Mouse (Mus musculus): ENCODE results near the gene Lcp1.

Gene Lcp1

DNA sequence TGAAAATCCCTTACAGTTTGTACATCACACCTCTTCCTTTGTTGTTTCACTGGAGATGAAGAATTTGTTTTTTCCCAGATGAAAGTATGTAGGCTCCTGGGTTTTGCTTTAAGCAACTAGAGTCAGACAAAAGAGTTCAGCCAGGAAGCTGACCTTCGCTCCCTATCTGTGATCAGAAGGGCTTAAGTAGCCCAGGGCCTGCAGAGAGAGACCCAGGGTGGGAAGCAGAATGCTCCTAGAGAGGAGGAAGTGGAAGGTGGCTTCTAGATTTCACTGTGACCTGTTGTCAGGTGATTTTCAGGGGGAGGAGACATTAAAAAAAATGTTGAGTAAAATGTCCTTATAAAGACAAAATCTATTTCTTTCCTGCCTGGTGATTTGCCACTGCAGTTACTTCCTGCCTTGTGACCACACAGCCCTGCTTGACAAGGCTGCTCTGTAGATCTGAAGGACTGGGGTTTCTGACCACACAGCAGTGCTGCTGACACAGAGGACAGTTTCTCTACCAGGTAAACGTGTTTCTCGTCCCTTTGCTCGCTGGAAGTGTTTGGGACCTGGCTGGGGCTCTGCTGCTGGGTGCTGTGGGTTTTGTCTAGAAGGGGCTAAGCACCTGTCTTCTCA, 45.6 kb downstream of the Lcp1 start:
- peak; percentile 5 for DNase-seq (ENCODE audit: low spot score)

DNA sequence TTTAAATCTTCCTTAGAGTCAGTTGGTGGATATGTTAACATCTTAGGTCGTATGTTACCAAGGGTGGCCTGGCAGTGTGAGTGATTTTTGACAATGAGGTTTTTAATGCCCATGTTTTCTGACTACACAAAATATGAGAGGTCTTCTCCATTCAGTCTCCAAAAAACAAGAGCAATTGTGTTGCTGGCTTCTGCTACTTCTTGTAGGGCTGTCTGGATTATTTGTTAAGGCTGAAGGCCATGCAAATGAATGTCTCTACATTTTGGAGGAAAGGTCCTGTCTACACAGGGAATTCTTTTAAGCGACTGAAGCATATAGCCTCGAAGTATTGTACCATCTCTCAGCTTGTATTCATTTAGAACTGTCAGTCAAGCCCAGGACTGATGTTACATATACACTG, 46.5 kb downstream of the Lcp1 start:
- no peak for DNase-seq (ENCODE audit: low spot score)

GRCm38 (mm10) chr14:75178384-75178793, 47.5 kb downstream of the Lcp1 start:
- no peak for DNase-seq (ENCODE audit: low spot score)

DNA sequence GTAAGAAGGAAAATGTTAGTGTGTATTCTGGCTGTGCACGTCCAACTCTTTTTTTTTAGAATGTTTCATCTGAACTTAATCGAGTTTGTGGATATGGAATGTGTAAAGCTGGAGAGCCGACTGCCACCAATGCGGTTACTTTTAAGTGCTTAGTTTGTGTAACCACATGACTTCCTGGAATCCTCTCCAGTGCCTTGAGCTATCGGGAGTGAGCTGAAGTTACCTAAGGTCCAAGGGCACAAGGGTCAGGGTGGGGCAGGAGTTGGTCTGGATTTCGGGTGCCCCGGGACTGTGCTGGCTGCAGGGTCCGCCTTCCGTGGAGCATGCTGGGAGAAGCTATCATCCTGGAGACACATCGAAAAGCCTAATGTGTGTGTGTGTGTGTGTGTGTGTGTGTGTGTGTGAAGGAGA, 47.9 kb downstream of the Lcp1 start:
- no peak for DNase-seq (ENCODE audit: low spot score)

DNA sequence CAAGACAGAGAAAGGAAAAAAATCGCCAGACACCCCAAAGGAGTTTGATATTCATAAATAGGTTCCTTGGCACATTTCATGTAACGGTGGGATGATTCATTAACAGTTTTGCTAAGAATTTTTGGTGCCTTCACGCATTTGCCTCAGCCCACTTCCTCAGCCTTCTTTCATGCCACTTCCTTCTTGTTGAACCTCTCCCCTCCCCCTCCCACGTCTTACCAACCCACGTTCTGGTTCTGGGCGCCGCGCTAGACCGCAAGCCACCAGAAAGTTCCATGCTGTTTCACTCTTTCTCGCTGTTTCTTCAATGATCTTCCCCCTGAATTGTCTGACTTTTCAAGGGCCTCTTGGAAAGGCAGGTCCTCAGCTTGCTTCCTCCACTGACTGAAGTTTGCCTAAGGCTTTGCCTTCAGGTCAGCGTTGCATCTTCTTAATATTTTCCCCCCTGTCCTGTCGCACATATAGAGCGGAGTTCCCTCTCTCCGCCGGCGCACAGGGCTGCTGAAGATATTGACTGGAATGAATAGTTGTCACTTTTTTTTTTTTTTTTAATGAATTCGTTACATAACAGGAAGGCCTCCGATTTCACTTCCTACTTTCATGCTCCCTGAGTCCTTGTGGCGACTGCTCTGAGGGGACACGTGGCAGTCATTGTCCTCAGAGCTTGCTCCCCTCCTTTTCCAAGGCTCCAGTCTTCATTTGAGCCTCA, 48.5 kb downstream of the Lcp1 start:
- DNase-seq (ENCODE audit: low spot score), result no peak

- DNase-seq (ENCODE audit: low spot score), result no peak
These were observed 49.7 kb downstream of the Lcp1 start for GRCm38 (mm10) chr14:75180551-75180978.

DNA sequence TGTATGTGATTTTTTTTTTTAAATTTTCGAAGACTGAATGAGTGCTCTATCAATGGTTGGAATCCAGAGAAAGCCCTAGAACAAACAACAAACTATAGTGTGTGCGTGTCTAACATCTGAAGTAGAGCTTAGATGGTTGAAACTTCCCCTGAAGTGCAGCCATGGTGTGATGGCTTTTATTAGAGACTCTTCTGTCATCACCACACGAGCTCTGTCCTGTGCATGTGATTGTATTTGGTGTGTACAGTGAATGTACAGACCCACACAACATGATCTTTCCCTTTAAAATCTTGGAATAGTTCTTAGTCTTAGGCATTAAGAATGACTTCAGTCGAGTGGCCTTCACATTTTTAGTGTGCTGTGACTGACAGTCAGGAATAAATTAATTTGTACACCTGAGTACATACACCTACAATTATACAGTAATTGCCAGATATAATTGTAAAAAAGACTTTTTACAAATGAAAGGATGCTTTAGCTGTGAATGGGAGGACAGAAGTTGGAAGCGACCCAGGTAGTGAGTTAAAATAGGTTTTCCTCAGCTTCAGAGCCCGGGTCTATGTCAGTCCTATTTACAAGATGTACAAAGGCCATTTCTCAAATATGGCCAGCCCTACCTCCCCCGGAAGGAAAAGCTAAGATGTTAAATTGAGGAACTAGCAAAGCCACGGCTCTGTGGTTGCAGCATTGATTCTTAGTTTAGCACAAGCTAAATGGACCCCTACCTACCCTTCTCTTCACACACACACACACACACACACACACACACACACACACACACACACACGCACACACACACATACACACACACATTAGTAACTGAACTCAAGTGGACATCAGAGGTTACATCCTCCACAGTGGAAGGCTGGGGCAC, 50.4 kb downstream of the Lcp1 start:
- no peak for DNase-seq (ENCODE audit: low spot score)

DNA sequence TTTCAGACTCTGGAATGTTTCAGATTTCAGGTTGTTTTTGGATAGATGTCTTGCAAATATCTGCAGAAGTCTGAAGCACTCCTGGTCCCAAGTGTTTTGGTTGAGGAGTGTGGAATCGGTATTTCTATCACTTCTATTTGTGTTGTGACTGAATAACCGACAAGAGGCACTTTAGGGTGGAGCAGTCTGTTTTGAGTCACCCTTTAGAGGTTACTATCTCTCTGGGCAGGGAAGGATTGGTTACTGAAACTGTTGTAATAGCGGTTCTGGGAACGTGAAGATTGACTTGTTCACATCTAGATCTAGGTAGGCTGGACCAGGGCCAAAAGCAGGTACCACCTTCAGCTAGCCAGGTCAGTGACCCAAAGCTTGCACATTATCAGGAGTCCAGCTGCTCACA, 51.5 kb downstream of the Lcp1 start:
- DNase-seq (ENCODE audit: low spot score), result no peak

DNA sequence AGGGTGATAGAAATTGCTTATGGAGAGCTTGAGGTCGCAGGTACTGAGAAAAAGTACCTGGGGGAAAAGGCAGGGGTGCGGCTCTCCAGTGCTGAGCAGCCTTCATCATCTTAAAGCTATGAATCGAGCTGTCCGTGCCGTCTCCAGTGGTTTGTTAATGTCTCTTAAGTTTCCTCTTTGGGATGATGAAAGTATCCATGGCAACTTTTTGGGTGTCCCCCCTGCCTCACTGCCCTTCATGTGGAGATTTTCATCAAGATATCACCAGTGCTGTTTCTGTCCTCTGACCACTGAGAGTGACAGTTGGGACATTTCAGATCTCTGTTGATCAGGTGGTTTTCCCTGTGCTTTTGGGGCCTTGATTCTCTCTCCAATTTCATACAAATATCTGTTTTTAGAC, 51.9 kb downstream of the Lcp1 start:
- DNase-seq (ENCODE audit: low spot score), result no peak

DNA sequence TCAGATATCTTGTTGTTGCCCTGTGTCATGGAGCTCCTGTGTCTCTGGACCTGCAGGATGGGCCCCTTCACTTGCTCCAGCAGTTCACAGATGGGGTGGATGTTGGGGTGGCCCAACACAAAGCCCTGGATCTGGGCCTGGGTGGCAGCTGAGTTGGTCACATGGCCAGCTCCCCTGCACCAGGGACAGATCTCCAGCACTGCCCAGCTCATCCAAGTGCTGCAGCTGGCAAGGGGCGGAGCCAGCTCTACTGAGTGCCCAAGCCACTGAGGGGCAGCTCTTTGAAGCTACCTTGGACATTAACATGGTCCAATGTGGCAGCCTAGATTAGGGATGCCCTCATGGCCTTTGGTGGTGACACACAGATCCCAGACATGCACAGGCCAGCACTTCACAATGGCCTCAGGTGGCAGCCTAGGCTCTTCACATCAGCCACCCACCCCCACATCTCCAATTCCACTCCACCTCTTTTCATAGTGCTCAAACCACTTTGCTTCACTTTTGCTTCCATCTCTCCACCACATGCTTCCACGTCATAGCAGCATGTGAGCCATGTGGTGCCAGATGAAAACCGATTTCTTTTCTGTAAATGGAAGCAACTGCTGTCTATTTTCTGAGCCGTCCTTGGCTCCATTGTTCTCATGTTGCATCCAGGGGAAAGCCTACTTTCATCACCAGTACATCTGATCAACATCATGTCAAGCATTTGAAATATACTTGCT, 53.3 kb downstream of the Lcp1 start:
- DNase-seq (ENCODE audit: low spot score), result no peak

DNA sequence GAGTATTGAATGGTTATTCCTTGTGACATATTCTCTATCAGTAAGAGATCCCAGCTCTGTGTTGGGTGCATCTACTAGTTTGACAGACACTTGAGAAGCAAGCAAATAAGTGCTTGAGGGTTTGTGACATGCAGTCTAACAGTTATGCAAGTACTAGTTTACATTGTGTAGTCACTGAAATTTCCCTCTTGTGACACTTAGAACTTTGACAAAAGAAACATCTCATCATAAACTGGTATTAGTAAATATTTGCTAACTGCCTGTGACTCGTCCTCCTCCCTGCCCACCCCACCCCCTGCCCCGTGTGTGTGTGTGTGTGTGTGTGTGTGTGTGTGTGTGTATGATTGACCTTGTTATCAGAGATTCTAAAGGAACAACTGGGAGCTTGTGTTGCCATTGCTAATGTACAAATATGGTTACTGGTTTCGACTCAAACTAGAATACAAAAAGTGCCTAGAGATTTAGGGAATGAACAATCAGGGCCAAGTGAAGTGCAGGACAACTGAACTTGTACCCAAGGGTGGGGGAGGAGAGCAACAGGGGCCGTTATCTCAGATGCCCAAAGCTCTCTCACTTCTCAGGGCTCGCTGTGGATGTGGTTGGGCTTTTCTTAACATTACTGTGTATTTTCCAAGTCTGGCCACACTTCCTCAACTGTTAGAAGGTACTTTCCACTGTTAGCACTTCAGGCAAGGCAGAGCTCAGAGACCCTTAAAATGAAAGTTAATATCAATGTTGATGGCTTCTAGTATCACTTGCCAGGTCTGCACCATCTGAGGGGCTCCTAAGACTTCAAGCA, 55.1 kb downstream of the Lcp1 start:
- no peak for DNase-seq (ENCODE audit: low spot score)

- no peak for DNase-seq (ENCODE audit: low spot score)
These were observed 56.0 kb downstream of the Lcp1 start for GRCm38 (mm10) chr14:75186858-75187415.

GRCm38 (mm10) chr14:75188521-75188920, 57.6 kb downstream of the Lcp1 start:
- peak; percentile 9 for DNase-seq (ENCODE audit: low spot score)

GRCm38 (mm10) chr14:75189031-75189430, 58.1 kb downstream of the Lcp1 start:
- DNase-seq (ENCODE audit: low spot score), result no peak

GRCm38 (mm10) chr14:75190683-75191082, 59.8 kb downstream of the Lcp1 start:
- DNase-seq (ENCODE audit: low spot score), result no peak

GRCm38 (mm10) chr14:75192427-75192826, 61.5 kb downstream of the Lcp1 start:
- no peak for DNase-seq (ENCODE audit: low spot score)

GRCm38 (mm10) chr14:75192858-75193257, 62.0 kb downstream of the Lcp1 start:
- no peak for DNase-seq (ENCODE audit: low spot score)

- DNase-seq (ENCODE audit: low spot score), result no peak
These were observed 64.6 kb downstream of the Lcp1 start for GRCm38 (mm10) chr14:75195530-75195929.

DNA sequence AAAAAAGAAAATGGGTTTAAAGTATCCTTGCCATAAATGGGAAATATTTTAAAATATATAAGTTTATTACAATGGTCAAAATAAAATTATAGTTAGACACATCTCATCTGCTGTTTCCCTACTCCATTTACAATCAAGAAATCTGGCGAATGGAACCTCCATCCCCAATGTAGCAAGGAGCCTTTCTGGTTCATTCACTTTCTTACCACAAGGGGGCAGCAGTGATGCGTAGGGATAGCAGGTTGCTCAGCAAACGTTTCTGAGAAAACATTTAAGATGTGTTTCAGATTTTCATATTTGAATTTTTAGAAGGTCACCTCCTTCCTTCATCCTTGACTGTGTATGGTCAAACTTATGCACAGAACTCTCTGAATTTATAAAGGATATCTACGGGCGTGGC, 66.1 kb downstream of the Lcp1 start:
- DNase-seq (ENCODE audit: low spot score), result peak; percentile 90

DNA sequence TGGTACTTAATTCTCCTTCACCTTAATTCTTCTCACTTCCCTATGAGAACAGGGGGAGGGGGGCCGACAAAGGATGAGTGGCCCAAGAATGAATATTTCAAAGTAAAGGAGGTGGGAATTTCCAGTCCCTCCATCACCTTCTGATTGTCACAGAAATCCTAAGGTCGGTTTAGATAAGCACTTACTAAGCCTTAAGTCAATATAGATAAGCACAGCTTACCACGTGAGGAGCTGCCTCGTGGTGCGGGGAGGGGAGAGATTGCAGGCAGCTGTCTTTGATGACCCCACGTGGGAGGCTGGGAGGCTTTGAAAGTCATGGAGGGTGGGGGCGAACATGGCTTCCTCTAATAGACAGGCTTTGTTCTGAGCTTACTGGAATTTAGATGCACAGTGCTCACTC, 66.8 kb downstream of the Lcp1 start:
- DNase-seq (ENCODE audit: low spot score), result no peak
